Mouse (Mus musculus): ENCODE results near the gene Exoc8. TPM values are rescaled to one million over a fixed set of nuclear protein-coding genes. Genes with fewer than 3 reads are reported as not detected.

Gene Exoc8
- total and polyA plus RNA-seq, 3 experiments: 9.5 to 16.9 TPM; not detected in 1

- TF ChIP-seq POLR2AphosphoS5 (IDR thresholded peaks at IDR 0.05; ENCODE audit: borderline replicate concordance, low read depth, low read length) (no peak), E2F4 (IDR thresholded peaks at IDR 0.05; ENCODE audit: borderline replicate concordance, low read depth, low read length) (no peak), MYC (IDR thresholded peaks at IDR 0.05; ENCODE audit: low read depth, low read length) (no peak), SIN3A (IDR thresholded peaks at IDR 0.05; ENCODE audit: low read length) (no peak), HCFC1 (IDR thresholded peaks at IDR 0.05; ENCODE audit: low read depth, low read length) (no peak), RAD21 (IDR thresholded peaks at IDR 0.05; ENCODE audit: low read depth, low read length) (no peak), CHD2 (IDR thresholded peaks at IDR 0.05; ENCODE audit: low read length) (no peak), USF2 (IDR thresholded peaks at IDR 0.05; ENCODE audit: borderline replicate concordance in 1 of 2, insufficient read depth in 1 of 2, low read depth in 1 of 2, low read length in 2 of 2) (no peak), ZKSCAN1 (IDR thresholded peaks at IDR 0.05; ENCODE audit: low read depth, low read length) (no peak), MXI1 (IDR thresholded peaks at IDR 0.05; ENCODE audit: low read depth, low read length) (no peak), CHD1 (IDR thresholded peaks at IDR 0.05; ENCODE audit: low read depth, low read length) (no peak), JUND (IDR thresholded peaks at IDR 0.05; ENCODE audit: low read depth, low read length) (no peak), MAZ (IDR thresholded peaks at IDR 0.05; ENCODE audit: low read depth, low read length) (no peak), RCOR1 (IDR thresholded peaks at IDR 0.05; ENCODE audit: low read depth, low read length) (no peak), UBTF (IDR thresholded peaks at IDR 0.05; ENCODE audit: borderline replicate concordance, insufficient read depth, low read depth, low read length) (no peak), TCF12 (IDR thresholded peaks at IDR 0.05; ENCODE audit: low read depth, low read length) (no peak), KAT2A (conservative IDR thresholded peaks at IDR 0.05; ENCODE audit: low read depth, low read length) (no peak)
Measured at GRCm38 (mm10) chr8:124869708-124870107, 27.8 kb downstream of the Exoc8 start.

GRCm38 (mm10) chr8:124867126-124867525 is 30.4 kb downstream of the Exoc8 start:
- Histone ChIP-seq H3K9me3 (replicated peaks; ENCODE audit: insufficient read depth, low read length) (no peaks in the 10 kb centered on the region), H3K27ac (ENCODE audit: control insufficient read depth, low read depth, low read length) (peak overlapping the region; percentile 87), H3K9ac (ENCODE audit: control insufficient read depth, low read depth, low read length, poor library complexity, severe bottlenecking) (no peak overlapping the region), H3K4me1 (ENCODE audit: control insufficient read depth in 1 of 2, insufficient read depth in 2 of 2, low read length in 2 of 2) (peaks cover 25 to 46% of the 10 kb centered on the region in 2 experiments), H3K79me2 (ENCODE audit: control insufficient read depth, insufficient read depth, low read length, poor library complexity) (peaks cover 65% of the 10 kb centered on the region), H3K4me3 (ENCODE audit: control insufficient read depth in 1 of 2, insufficient read depth in 1 of 2, low read depth in 2 of 2, low read length in 2 of 2) (no peak overlapping the region), H3K27me3 (ENCODE audit: control insufficient read depth in 1 of 2, insufficient read depth in 2 of 2, low read length in 2 of 2) (no peaks in the 10 kb centered on the region), H3K36me3 (ENCODE audit: control insufficient read depth in 1 of 2, insufficient read depth in 2 of 2, low read length in 2 of 2) (peaks cover 4 to 36% of the 10 kb centered on the region in 2 experiments)
- no peak for TF ChIP-seq CHD2 (IDR thresholded peaks at IDR 0.05; ENCODE audit: low read length)
- TF ChIP-seq MAX (IDR thresholded peaks at IDR 0.05; ENCODE audit: low read length): no peak
- TF ChIP-seq MAFK (IDR thresholded peaks at IDR 0.05; ENCODE audit: borderline replicate concordance, low read depth, low read length): no peak
- 0 out of 2 replicates have a peak, but pooled peaks have one; percentile 15 for TF ChIP-seq CHD1 (IDR thresholded peaks at IDR 0.05; ENCODE audit: low read depth, low read length)
- DNase-seq (ENCODE audit: low read depth, low spot score): no peak

More at GRCm38 (mm10) chr8:124869708-124870107, 27.8 kb downstream of the Exoc8 start:
- H3K4me3 ChIP-seq (ENCODE audit: control insufficient read depth in 1 of 2, insufficient read depth in 1 of 2, low read depth in 2 of 2, low read length in 2 of 2): no peak overlapping the region
- DNase-seq (ENCODE audit: low read depth, low spot score): no peak
- H3K27ac ChIP-seq (ENCODE audit: control insufficient read depth, low read depth, low read length): no peak overlapping the region
- H3K9ac ChIP-seq (ENCODE audit: control insufficient read depth, low read depth, low read length, poor library complexity, severe bottlenecking): no peak overlapping the region
- peaks cover 42% of the 10 kb centered on the region for H3K79me2 ChIP-seq (ENCODE audit: control insufficient read depth, insufficient read depth, low read length, poor library complexity)
- no peaks in the 10 kb centered on the region for H3K27me3 ChIP-seq (ENCODE audit: control insufficient read depth in 1 of 2, insufficient read depth in 2 of 2, low read length in 2 of 2)
- H3K9me3 ChIP-seq (replicated peaks; ENCODE audit: insufficient read depth, low read length): no peaks in the 10 kb centered on the region
- peaks cover 7 to 39% of the 10 kb centered on the region in 2 experiments for H3K36me3 ChIP-seq (ENCODE audit: control insufficient read depth in 1 of 2, insufficient read depth in 2 of 2, low read length in 2 of 2)
- peaks cover 24 to 46% of the 10 kb centered on the region in 2 experiments for H3K4me1 ChIP-seq (ENCODE audit: control insufficient read depth in 1 of 2, insufficient read depth in 2 of 2, low read length in 2 of 2)

All from MEL (cell line).